Mouse (Mus musculus) CD8-positive naive resting alpha-beta T cell, adult 2 months (primary cell): ENCODE data around the gene Pdxp.
A peak's percentile ranks its signal among the peaks of the same experiment; 100 is the strongest.

Experiments
- DNase-seq, 2 experiments: peaks; one replicate each; pipeline ENCODE4 v3.0.0; 2022; ENCODE audit warnings: low read depth in 2 of 2, low spot score in 2 of 2

Gene Pdxp

GRCm38 (mm10) chr15:78927021-78927787, 13.5 kb downstream of the Pdxp start:
- no peak for DNase-seq

- peak; percentile 64 to 73 for DNase-seq
Measured at GRCm38 (mm10) chr15:78927788-78928457, 14.2 kb downstream of the Pdxp start.

- no peak for DNase-seq
Measured at GRCm38 (mm10) chr15:78928539-78928938, 14.8 kb downstream of the Pdxp start.

- no peak for DNase-seq
Measured at GRCm38 (mm10) chr15:78930192-78930706, 16.5 kb downstream of the Pdxp start.

GRCm38 (mm10) chr15:78930801-78931426, 17.2 kb downstream of the Pdxp start:
- no peak for DNase-seq

GRCm38 (mm10) chr15:78931577-78931976, 17.9 kb downstream of the Pdxp start:
- peak; percentile 64 to 70 for DNase-seq

- peak; percentile 77 to 80 for DNase-seq
Measured at GRCm38 (mm10) chr15:78934784-78935320, 21.1 kb downstream of the Pdxp start, which contains the start of gene Nol12. Gene Nol12 (plus strand): TSS chr15:78934933.

- DNase-seq = no peak
Measured at GRCm38 (mm10) chr15:78936403-78936802, 22.7 kb downstream of the Pdxp start.

- DNase-seq = no peak
Measured at GRCm38 (mm10) chr15:78937311-78937710, 23.6 kb downstream of the Pdxp start.

GRCm38 (mm10) chr15:78937963-78938362, 24.2 kb downstream of the Pdxp start:
- DNase-seq = no peak

GRCm38 (mm10) chr15:78940325-78940724, 26.6 kb downstream of the Pdxp start:
- no peak for DNase-seq

GRCm38 (mm10) chr15:78942663-78943062, 28.9 kb downstream of the Pdxp start:
- peak; percentile 49 to 51 for DNase-seq

GRCm38 (mm10) chr15:78946232-78946631, 32.5 kb downstream of the Pdxp start:
- no peak for DNase-seq

GRCm38 (mm10) chr15:78947657-78948056, 33.9 kb downstream of the Pdxp start, which contains the start of gene Triobp:
Gene Triobp (plus strand): TSS chr15:78947724.
- DNase-seq = no peak

- DNase-seq = no peak
Measured at GRCm38 (mm10) chr15:78948152-78948725, 34.5 kb downstream of the Pdxp start.

GRCm38 (mm10) chr15:78948883-78949282, 35.2 kb downstream of the Pdxp start:
- no peak for DNase-seq

GRCm38 (mm10) chr15:78955663-78956062, 41.9 kb downstream of the Pdxp start:
- DNase-seq = no peak

GRCm38 (mm10) chr15:78956351-78956750, 42.6 kb downstream of the Pdxp start:
- DNase-seq = peak in 1 of 2 experiments; percentile 21

GRCm38 (mm10) chr15:78957021-78957420, 43.3 kb downstream of the Pdxp start:
- no peak for DNase-seq

- no peak for DNase-seq
Measured at GRCm38 (mm10) chr15:78959537-78959936, 45.8 kb downstream of the Pdxp start.

- no peak for DNase-seq
Measured at GRCm38 (mm10) chr15:78960088-78960487, 46.4 kb downstream of the Pdxp start.
